Mouse (Mus musculus) central nervous system, embryonic 11.5 days (tissue): Measurements from ENCODE around the gene Olfr1018. TPM values are rescaled to one million over a fixed set of nuclear protein-coding genes. Genes with fewer than 3 reads are reported as not detected.

Experiments used
- polyA plus RNA-seq: library from polyadenylated mRNA; depleted of rRNA; stranded (reverse); fragments of >200 nt; gene quantifications from 2 replicates; pipeline ENCODE4 v1.2.3, GENCODE M21; 2012; rRNA removed

Gene Olfr1018
- polyA plus RNA-seq = not detected in 2 replicates

GRCm38 (mm10) chr2:85818179-85818578 lies at the start of gene Olfr1018:
Gene Olfr1018, plus strand, starts transcription at chr2:85818479.

GRCm38 (mm10) chr2:85772413-85772812 lies 45.9 kb upstream of the Olfr1018 start, which contains the start of gene Olfr1014:
Gene Olfr1014, plus strand, starts transcription at chr2:85772713.

GRCm38 (mm10) chr2:85781717-85782116 lies 36.6 kb upstream of the Olfr1018 start, which contains the start of gene Olfr1015:
Gene Olfr1015, plus strand, starts transcription at chr2:85782017.

GRCm38 (mm10) chr2:85802444-85802843 lies 15.8 kb upstream of the Olfr1018 start, which contains the start of gene Olfr1016:
Gene Olfr1016, minus strand, starts transcription at chr2:85802544.

GRCm38 (mm10) chr2:85845383-85845782 lies 27.1 kb downstream of the Olfr1018 start, which contains the start of gene Olfr1019:
Gene Olfr1019, minus strand, starts transcription at chr2:85845483.

GRCm38 (mm10) chr2:85846730-85847129 lies 28.5 kb downstream of the Olfr1018 start, which contains the start of gene Olfr1020:
Gene Olfr1020, plus strand, starts transcription at chr2:85847030.

GRCm38 (mm10) chr2:85868294-85868693 lies 50.0 kb downstream of the Olfr1018 start, which contains the start of gene Olfr1022:
Gene Olfr1022, plus strand, starts transcription at chr2:85868594.

Other genes with a start within 250 kb of the Olfr1018 start
- gene Olfr996, start 239.3 kb upstream of the Olfr1018 start, polyA plus RNA-seq = not detected in 2 replicates
- gene Olfr998, start 229.5 kb upstream of the Olfr1018 start, polyA plus RNA-seq = not detected in 2 replicates
- not detected in 2 replicates for gene Olfr1000, start 206.6 kb upstream of the Olfr1018 start, polyA plus RNA-seq
- gene Olfr1002, start 167.8 kb upstream of the Olfr1018 start, polyA plus RNA-seq = not detected in 2 replicates
- gene Olfr154, start 154.0 kb upstream of the Olfr1018 start, polyA plus RNA-seq = not detected in 2 replicates
- gene Olfr1006, start 139.7 kb upstream of the Olfr1018 start, polyA plus RNA-seq = not detected in 2 replicates
- gene Olfr1008, start 129.0 kb upstream of the Olfr1018 start, polyA plus RNA-seq = not detected in 2 replicates
- gene Olfr1009, start 103.1 kb upstream of the Olfr1018 start, polyA plus RNA-seq = not detected in 2 replicates
- not detected in 2 replicates for gene Olfr1012, start 55.7 kb upstream of the Olfr1018 start, polyA plus RNA-seq
- gene Olfr1013, start 51.4 kb upstream of the Olfr1018 start, polyA plus RNA-seq = not detected in 2 replicates
- not detected in 2 replicates for gene Olfr1014, start 45.8 kb upstream of the Olfr1018 start, polyA plus RNA-seq
- not detected in 2 replicates for gene Olfr1015, start 36.5 kb upstream of the Olfr1018 start, polyA plus RNA-seq
- gene Olfr1016, start 15.9 kb upstream of the Olfr1018 start, polyA plus RNA-seq = not detected in 2 replicates
- not detected in 2 replicates for gene Olfr1019, start 27.0 kb downstream of the Olfr1018 start, polyA plus RNA-seq
- not detected in 2 replicates for gene Olfr1020, start 28.6 kb downstream of the Olfr1018 start, polyA plus RNA-seq
- not detected in 2 replicates for gene Olfr1022, start 50.1 kb downstream of the Olfr1018 start, polyA plus RNA-seq
- not detected in 2 replicates for gene Olfr1023, start 67.2 kb downstream of the Olfr1018 start, polyA plus RNA-seq
- gene Olfr1024, start 86.6 kb downstream of the Olfr1018 start, polyA plus RNA-seq = not detected in 2 replicates
- not detected in 2 replicates for gene Olfr1025-ps1, start 96.7 kb downstream of the Olfr1018 start, polyA plus RNA-seq
- gene Olfr1026, start 103.1 kb downstream of the Olfr1018 start, polyA plus RNA-seq = not detected in 2 replicates
- not detected in 2 replicates for gene Olfr1028, start 132.0 kb downstream of the Olfr1018 start, polyA plus RNA-seq
- not detected in 2 replicates for gene Olfr1029, start 155.4 kb downstream of the Olfr1018 start, polyA plus RNA-seq
- gene Olfr1030, start 160.8 kb downstream of the Olfr1018 start, polyA plus RNA-seq = not detected in 2 replicates
- gene Olfr1031, start 171.8 kb downstream of the Olfr1018 start, polyA plus RNA-seq = not detected in 2 replicates
- not detected in 2 replicates for gene Olfr1032, start 187.1 kb downstream of the Olfr1018 start, polyA plus RNA-seq
- gene Olfr1033, start 202.2 kb downstream of the Olfr1018 start, polyA plus RNA-seq = 0.06 and 0.14 TPM in 2 replicates
- 0.05 TPM in 1 of 2 replicates, not detected in the other for gene Olfr1034, start 227.4 kb downstream of the Olfr1018 start, polyA plus RNA-seq